Mouse (Mus musculus): ENCODE results near the gene Atxn2.

GRCm38 (mm10) chr5:121825606-121826005 is 114.5 kb downstream of the Atxn2 start:
- TF ChIP-seq POLR2A (IDR thresholded peaks at IDR 0.05; ENCODE audit: low read depth, low read length): no peak
- TF ChIP-seq CTCF (conservative IDR thresholded peaks at IDR 0.05; ENCODE audit: insufficient read depth, insufficient read length, low read depth, low read length): no peak

Measured in kidney, adult 2 months (tissue).